Mouse (Mus musculus): ENCODE measurements around the gene Kcnd3. TPM values are rescaled to one million over a fixed set of nuclear protein-coding genes. Genes with fewer than 3 reads are reported as not detected.

The Kcnd3 gene
- polyA plus RNA-seq, 1 experiment from 2014 or later, result 8.2 TPM

DNA sequence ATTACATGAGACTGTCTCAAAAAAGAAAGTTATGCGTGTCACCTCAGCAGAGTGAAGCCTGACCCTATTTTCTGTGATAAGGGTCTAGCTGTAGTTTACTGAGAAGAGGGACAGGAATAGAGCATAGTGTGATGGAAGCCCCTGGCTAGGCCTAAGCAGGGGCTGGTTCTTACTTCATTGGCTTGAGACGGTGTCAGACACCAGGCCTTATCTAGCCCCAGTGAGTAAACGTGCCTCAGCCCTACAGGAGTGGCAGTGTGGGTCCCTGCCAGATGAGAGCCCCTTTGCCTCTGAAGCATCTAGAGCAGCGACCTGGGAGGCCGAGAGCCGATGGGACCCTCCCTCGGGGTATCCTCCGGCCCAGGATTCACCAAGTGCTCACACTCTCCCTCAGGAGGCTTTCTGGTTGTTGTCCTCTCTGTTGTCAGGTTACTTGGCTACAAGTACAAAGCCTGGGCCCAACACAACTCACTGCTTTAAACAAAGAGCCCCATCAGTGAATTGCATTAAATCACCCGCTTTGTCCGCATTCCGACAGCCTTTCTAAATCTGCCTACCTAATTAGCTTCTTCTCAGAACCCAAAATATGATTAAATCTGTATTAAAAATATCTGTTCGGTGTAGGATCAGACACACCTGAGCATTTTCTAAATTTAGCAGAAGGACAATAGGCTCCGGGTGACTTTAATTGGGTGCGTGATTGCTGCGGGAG is 53.2 kb downstream of the Kcnd3 start:
- Histone ChIP-seq H3K4me3 (replicated peaks) (no peak overlapping the region), H3K4me2 (no peak overlapping the region), H3K27me3 (replicated peaks) (no peaks in the 10 kb centered on the region), H3K4me1 (peaks cover 23% of the 10 kb centered on the region), H3K36me3 (no peaks in the 10 kb centered on the region), H3K9me3 (replicated peaks) (no peaks in the 10 kb centered on the region), H3K27ac (replicated peaks) (peak overlapping the region; percentile 69; the same call in 1 of the 2 replicates), H3K9ac (replicated peaks) (0 out of 2 replicates have a peak overlapping the region, but pooled peaks have one; percentile 11)
- WGBS, result 30% methylated on average over 15 of the region's 15 CpGs
- ATAC-seq (ENCODE audit: low FRiP score), result 0 out of 2 replicates have a peak, but pooled peaks have one; percentile 26

DNA sequence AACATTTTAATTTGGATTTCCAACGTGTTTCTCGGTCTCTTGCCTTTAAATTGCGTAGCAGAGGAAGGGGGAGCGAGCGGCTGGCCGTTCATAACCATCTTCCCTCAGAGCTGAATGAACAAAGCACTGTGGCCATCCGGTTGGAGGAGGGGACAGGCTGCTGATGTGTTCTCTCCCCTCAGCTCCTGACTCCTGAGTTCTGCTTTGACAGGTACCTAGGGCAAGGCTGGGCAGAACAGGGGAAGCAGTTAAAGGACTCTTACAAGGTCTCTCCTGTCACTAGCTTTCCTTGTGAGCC is 53.7 kb downstream of the Kcnd3 start:
- Histone ChIP-seq H3K4me1 (peaks cover 23% of the 10 kb centered on the region), H3K27ac (replicated peaks) (peak overlapping the region; percentile 69), H3K9ac (replicated peaks) (0 out of 2 replicates have a peak overlapping the region, but pooled peaks have one; percentile 11), H3K27me3 (replicated peaks) (no peaks in the 10 kb centered on the region), H3K4me2 (no peak overlapping the region), H3K36me3 (no peaks in the 10 kb centered on the region), H3K4me3 (replicated peaks) (no peak overlapping the region), H3K9me3 (replicated peaks) (no peaks in the 10 kb centered on the region)
- WGBS, result 19% methylated on average over 7 of the region's 7 CpGs
- ATAC-seq (ENCODE audit: low FRiP score), result peak; percentile 59; the same call in 1 of the 2 replicates

DNA sequence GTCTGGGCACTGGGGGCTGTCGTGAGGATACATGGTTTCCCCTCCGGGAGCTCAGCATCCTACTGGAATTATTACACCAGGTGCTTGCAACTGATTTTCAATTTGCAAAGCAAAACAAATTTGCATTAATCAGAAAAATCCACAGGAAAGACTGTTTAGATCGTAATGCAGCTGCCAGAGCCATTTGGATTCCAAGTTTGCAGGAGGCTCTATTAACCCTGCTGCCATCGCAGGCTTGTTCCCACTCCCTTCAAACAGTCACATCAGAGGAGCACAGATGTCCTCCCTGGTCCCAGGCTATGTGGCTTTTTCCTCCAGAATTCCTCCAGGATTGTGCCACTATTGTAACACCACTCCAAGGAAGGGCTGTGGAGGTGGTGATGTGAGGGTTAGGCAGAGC is 54.5 kb downstream of the Kcnd3 start:
- Histone ChIP-seq H3K4me2 (no peak overlapping the region), H3K9me3 (replicated peaks) (no peaks in the 10 kb centered on the region), H3K4me3 (replicated peaks) (no peak overlapping the region), H3K36me3 (no peaks in the 10 kb centered on the region), H3K4me1 (peaks cover 23% of the 10 kb centered on the region), H3K27ac (replicated peaks) (no peak overlapping the region), H3K27me3 (replicated peaks) (no peaks in the 10 kb centered on the region), H3K9ac (replicated peaks) (no peak overlapping the region)
- WGBS, result 43% methylated on average over 4 of the region's 4 CpGs
- no peak for ATAC-seq (ENCODE audit: low FRiP score)

DNA sequence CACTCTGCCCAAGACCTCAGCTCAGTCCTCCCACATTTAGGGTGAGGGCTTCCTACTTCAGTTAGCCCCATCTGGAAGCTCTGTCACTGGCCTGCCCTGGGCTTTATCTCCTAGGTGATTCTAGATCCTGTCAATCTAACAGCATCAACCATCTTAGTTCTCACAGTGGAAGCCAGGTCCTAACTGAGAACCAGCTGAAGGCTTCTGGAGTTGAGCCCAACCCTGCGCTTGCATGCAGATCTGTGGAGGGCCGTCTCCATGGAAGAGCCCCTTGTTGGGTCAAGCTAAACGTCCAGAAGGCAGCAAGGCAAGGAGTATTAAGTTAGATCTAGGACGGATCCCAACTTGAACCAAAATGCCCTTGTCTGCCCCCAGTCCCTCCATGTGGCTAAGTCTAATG is 57.2 kb downstream of the Kcnd3 start:
- no peak for ATAC-seq (ENCODE audit: low FRiP score)

DNA sequence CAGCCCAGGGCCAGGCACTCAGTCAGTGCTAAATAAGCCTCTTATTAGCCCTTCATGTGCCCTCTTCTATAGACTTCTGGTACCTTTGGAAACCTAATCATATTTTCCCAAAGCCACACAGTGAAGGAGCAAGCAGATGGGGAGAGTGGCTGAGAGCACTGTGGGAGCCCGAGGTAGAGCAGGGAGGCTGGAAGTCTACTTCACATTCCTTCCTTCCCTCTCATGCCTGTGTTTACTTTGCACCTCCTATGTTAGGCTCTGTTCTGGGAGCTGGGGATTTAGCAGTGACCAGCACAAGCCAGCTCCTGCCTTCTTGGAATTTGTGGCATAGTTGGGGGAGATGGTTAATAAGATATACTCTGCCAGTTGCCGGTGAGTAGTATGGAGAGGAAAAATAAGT is 59.7 kb downstream of the Kcnd3 start:
- Histone ChIP-seq H3K9me3 (replicated peaks) (no peaks in the 10 kb centered on the region), H3K9ac (replicated peaks) (no peak overlapping the region), H3K4me3 (replicated peaks) (no peak overlapping the region), H3K4me1 (peaks cover 4% of the 10 kb centered on the region), H3K36me3 (no peaks in the 10 kb centered on the region), H3K4me2 (no peak overlapping the region), H3K27ac (replicated peaks) (no peak overlapping the region), H3K27me3 (replicated peaks) (no peaks in the 10 kb centered on the region)
- 73% methylated on average over 2 of the region's 2 CpGs for WGBS
- ATAC-seq (ENCODE audit: low FRiP score), result no peak

More for the DNA sequence above, 57.2 kb downstream of the Kcnd3 start:
- no peak overlapping the region for H3K9ac ChIP-seq (replicated peaks)
- no peak overlapping the region for H3K4me2 ChIP-seq
- H3K27me3 ChIP-seq (replicated peaks), result no peaks in the 10 kb centered on the region
- H3K36me3 ChIP-seq, result no peaks in the 10 kb centered on the region
- no peak overlapping the region for H3K4me3 ChIP-seq (replicated peaks)
- peaks cover 23% of the 10 kb centered on the region for H3K4me1 ChIP-seq
- H3K9me3 ChIP-seq (replicated peaks), result no peaks in the 10 kb centered on the region
- WGBS, result 83% methylated on average over 4 of the region's 4 CpGs
- H3K27ac ChIP-seq (replicated peaks), result no peak overlapping the region

DNA sequence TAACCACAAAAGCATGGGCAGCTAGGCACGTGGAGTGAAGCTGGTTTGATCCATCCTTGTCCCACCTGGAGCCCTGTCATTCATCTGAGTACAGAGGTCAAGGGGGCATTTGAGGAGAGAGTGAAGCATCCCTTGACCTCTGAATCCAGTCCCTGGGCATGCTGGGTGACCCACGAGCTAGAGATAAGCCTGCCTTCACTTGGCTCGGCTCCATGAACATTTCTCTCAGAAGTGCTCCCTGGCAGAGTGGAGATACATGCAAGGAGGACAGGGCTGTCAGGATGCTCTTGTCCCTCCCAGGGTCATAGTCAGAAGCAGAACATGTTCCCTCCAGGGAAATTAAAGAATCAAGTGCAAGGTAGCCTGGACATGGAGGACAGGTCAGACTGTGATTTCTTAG is 62.1 kb downstream of the Kcnd3 start:
- Histone ChIP-seq H3K27ac (replicated peaks) (no peak overlapping the region), H3K9me3 (replicated peaks) (no peaks in the 10 kb centered on the region), H3K9ac (replicated peaks) (no peak overlapping the region), H3K27me3 (replicated peaks) (no peaks in the 10 kb centered on the region), H3K4me3 (replicated peaks) (no peak overlapping the region), H3K4me2 (no peak overlapping the region), H3K4me1 (no peaks in the 10 kb centered on the region), H3K36me3 (no peaks in the 10 kb centered on the region)
- 72% methylated on average over 3 of the region's 3 CpGs for WGBS
- ATAC-seq (ENCODE audit: low FRiP score), result no peak

DNA sequence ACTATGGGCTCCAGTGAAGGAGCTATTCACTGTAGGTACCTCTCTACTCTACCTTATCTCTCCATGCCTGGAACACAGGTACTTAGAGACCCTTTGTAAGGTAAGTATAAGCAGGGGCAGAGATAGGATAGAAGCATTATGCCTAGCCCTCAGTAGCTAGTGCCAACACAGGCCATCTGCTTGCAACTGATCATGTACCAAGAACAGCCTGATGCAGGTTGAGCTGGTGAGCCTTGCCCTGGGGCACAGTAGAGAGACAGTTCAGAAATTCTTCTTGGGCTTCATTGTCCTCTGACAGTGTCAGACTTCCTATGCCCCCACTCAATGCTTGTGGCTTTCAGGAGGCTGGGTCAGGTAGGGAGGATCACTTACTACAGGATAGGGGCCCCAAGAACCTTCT is 62.9 kb downstream of the Kcnd3 start:
- no peak overlapping the region for H3K27ac ChIP-seq (replicated peaks)
- no peak overlapping the region for H3K4me3 ChIP-seq (replicated peaks)

DNA sequence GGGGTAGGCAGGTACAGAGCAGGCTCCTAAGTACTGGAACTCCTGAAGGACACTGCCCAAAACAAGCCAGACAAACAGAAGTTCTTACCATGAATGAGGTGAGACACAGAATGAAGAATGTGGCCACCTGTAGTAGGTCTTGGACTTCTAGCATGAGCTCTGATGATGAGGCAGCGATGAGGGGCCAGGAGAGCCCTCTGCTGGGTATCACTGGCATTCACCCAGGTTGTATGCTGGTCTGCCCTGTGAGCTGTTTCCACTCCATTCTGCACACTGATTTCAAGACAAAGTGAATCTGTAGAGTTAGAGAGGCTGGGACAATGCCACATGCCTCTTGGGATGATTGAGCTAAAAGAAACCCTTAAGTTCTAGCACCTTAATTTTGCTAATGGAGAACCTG is 63.5 kb downstream of the Kcnd3 start:
- no peaks in the 10 kb centered on the region for H3K36me3 ChIP-seq
- 82% methylated on average over 1 of the region's 1 CpGs for WGBS

More for the DNA sequence above, 62.9 kb downstream of the Kcnd3 start:
- Histone ChIP-seq H3K27me3 (replicated peaks) (no peaks in the 10 kb centered on the region), H3K36me3 (no peaks in the 10 kb centered on the region), H3K9me3 (replicated peaks) (no peaks in the 10 kb centered on the region), H3K4me1 (no peaks in the 10 kb centered on the region), H3K9ac (replicated peaks) (no peak overlapping the region), H3K4me2 (no peak overlapping the region)
- ATAC-seq (ENCODE audit: low FRiP score), result no peak

DNA sequence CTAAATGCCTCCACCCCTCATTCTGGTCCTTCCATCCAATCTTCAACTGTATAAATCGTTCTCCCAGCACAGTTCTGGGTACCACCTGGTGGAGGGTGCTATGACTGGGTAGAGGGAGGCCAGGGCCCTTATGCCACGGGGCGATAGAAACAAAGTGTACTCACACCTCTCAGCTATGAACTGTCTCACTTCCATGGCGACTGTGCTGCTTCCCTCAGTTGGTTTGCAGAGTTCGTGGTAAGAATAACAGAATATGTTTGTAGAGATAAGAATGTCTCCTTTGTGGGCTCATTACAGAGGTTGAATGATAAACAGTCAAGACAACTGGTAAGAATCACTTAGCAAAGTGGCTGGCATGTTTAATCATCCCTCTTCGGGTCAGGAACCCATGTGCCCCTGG is 68.3 kb downstream of the Kcnd3 start:
- no peak for ATAC-seq (ENCODE audit: low FRiP score)
- H3K4me1 ChIP-seq, result peaks cover 11% of the 10 kb centered on the region; the same call in 1 of the 2 replicates
- WGBS, result 81% methylated on average over 6 of the region's 6 CpGs
- H3K36me3 ChIP-seq, result no peaks in the 10 kb centered on the region
- no peak overlapping the region for H3K4me2 ChIP-seq
- H3K9me3 ChIP-seq (replicated peaks), result no peaks in the 10 kb centered on the region
- no peak overlapping the region for H3K27ac ChIP-seq (replicated peaks)
- H3K27me3 ChIP-seq (replicated peaks), result no peaks in the 10 kb centered on the region
- no peak overlapping the region for H3K4me3 ChIP-seq (replicated peaks)
- no peak overlapping the region for H3K9ac ChIP-seq (replicated peaks)

More for the DNA sequence above, 63.5 kb downstream of the Kcnd3 start:
- H3K9me3 ChIP-seq (replicated peaks), result no peaks in the 10 kb centered on the region
- H3K4me3 ChIP-seq (replicated peaks), result no peak overlapping the region
- no peaks in the 10 kb centered on the region for H3K27me3 ChIP-seq (replicated peaks)
- H3K9ac ChIP-seq (replicated peaks), result no peak overlapping the region
- H3K27ac ChIP-seq (replicated peaks), result no peak overlapping the region
- ATAC-seq (ENCODE audit: low FRiP score), result no peak
- H3K4me2 ChIP-seq, result no peak overlapping the region
- no peaks in the 10 kb centered on the region for H3K4me1 ChIP-seq

DNA sequence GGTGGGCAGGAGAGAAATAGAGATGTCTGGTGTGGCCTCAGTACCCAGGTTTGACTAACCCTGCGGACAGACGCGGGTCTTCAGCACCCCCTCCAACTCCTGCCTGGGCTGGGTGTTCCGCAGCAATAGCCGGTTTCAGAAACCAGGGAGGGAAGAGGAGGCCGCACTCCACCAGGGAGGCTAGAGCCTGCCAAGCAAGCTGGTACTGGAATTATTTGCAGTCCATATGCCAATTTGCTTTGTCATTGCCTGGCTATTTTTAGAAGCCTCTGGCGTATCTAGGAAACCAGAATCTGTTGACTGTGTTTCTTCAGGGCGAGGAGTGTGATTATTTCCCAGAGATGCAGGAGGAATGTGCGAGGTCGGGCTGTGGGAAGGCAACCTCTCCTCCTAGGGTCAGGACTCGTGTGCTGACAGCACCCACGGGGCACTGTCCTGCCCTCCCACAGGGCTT is 69.1 kb downstream of the Kcnd3 start:
- Histone ChIP-seq H3K9me3 (replicated peaks) (no peaks in the 10 kb centered on the region), H3K27me3 (replicated peaks) (no peaks in the 10 kb centered on the region), H3K27ac (replicated peaks) (no peak overlapping the region), H3K4me3 (replicated peaks) (no peak overlapping the region), H3K9ac (replicated peaks) (no peak overlapping the region), H3K4me2 (no peak overlapping the region), H3K4me1 (peaks cover 11% of the 10 kb centered on the region; the same call in 1 of the 2 replicates), H3K36me3 (no peaks in the 10 kb centered on the region)
- 57% methylated on average over 12 of the region's 12 CpGs for WGBS
- peak; percentile 71 for ATAC-seq (ENCODE audit: low FRiP score)

DNA sequence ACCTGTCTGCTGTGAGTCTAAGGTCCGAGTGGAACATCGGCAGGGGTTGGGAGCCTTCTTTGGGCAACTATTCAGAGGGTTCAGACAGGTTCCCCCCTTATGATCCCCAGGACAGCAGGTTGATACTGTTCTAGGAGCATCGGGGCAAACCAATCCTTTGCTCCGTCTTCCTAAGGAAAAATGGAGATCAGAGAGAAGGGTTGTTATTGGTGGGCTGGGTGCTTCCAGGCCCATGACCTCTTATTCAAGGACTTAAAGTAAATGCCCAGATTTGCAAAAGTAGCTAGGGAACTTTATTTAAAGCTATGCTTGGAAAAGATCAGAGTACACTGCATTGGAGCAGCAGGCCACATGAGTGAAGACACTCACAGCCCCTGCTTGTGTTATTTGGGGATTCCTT is 69.5 kb downstream of the Kcnd3 start:
- H3K27ac ChIP-seq (replicated peaks), result no peak overlapping the region
- 88% methylated on average over 4 of the region's 4 CpGs for WGBS

DNA sequence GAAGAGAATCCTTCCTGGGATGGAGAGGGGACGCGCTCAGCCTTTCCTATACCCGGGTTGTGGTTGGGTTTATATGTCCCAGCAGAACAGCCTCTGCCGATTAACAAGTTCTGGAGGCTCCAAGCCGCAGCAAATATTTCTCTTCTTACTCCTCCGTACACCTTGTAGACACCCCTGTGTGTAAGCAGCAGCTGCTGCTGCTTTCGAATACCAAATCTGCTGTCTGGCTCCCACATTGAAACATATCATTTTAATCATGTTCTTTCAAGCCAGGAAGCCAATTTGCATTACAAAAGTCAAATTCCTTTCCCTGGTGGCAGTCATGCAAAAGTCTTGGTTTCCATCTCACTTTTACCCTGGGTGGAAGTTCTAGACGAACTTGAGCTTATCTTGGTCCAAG is 76.7 kb downstream of the Kcnd3 start:
- no peaks in the 10 kb centered on the region for H3K9me3 ChIP-seq (replicated peaks)
- no peaks in the 10 kb centered on the region for H3K27me3 ChIP-seq (replicated peaks)
- ATAC-seq (ENCODE audit: low FRiP score), result no peak
- H3K4me1 ChIP-seq, result peaks cover 34% of the 10 kb centered on the region
- no peak overlapping the region for H3K4me2 ChIP-seq
- H3K9ac ChIP-seq (replicated peaks), result no peak overlapping the region
- no peak overlapping the region for H3K4me3 ChIP-seq (replicated peaks)
- no peaks in the 10 kb centered on the region for H3K36me3 ChIP-seq
- WGBS, result 52% methylated on average over 8 of the region's 8 CpGs
- H3K27ac ChIP-seq (replicated peaks), result no peak overlapping the region

More for the DNA sequence above, 69.5 kb downstream of the Kcnd3 start:
- ATAC-seq (ENCODE audit: low FRiP score), result no peak; the same call in 1 of the 2 replicates
- Histone ChIP-seq H3K9ac (replicated peaks) (no peak overlapping the region), H3K4me2 (no peak overlapping the region), H3K4me1 (peaks cover 11% of the 10 kb centered on the region; the same call in 1 of the 2 replicates), H3K36me3 (no peaks in the 10 kb centered on the region), H3K9me3 (replicated peaks) (no peaks in the 10 kb centered on the region), H3K27me3 (replicated peaks) (no peaks in the 10 kb centered on the region), H3K4me3 (replicated peaks) (no peak overlapping the region)

All from neural tube, embryonic 15.5 days (tissue).